Mouse (Mus musculus) lung, adult 10 weeks (tissue): ENCODE measurements around the gene Extl1. TPM values are rescaled to one million over a fixed set of nuclear protein-coding genes. Genes with fewer than 3 reads are reported as not detected.

Experiments used
- polyA plus RNA-seq: library from polyadenylated mRNA; stranded (reverse); fragments of 350-450 nt; fragmentation: Illumina TruSeq; extraction: RNeasy Lipid Tissue Mini Kit (QIAGEN cat#74804); gene quantifications from one replicate; pipeline ENCODE4 v1.2.3, GENCODE M21; 2014; ENCODE audit warnings: low read depth, low replicate concordance; ENCODE audit not compliant: insufficient read depth

Extl1 gene
- polyA plus RNA-seq = 0.71 TPM

DNA sequence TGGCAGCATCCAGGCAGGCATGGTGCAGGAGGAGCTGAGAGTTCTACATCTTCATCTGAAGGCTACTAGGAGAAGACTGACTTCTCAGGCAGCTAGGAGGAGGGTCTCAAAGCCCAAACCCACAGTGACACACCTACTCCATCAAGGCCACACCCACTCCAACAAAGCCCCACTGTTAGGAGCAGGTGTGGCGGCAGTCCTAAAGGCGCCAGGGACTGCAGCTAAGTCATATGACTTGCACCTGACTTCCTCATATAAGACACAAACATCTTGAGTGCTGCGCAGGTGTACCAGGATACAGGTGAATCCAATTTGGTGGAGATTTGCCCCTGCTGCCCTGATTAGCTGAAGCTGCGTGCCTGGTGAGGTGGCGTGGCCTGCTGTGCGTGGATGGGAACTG lies at the start of gene Extl1:
Extl1 (minus strand) TSS at position 101 of the 400 bp plus-strand sequence.

DNA sequence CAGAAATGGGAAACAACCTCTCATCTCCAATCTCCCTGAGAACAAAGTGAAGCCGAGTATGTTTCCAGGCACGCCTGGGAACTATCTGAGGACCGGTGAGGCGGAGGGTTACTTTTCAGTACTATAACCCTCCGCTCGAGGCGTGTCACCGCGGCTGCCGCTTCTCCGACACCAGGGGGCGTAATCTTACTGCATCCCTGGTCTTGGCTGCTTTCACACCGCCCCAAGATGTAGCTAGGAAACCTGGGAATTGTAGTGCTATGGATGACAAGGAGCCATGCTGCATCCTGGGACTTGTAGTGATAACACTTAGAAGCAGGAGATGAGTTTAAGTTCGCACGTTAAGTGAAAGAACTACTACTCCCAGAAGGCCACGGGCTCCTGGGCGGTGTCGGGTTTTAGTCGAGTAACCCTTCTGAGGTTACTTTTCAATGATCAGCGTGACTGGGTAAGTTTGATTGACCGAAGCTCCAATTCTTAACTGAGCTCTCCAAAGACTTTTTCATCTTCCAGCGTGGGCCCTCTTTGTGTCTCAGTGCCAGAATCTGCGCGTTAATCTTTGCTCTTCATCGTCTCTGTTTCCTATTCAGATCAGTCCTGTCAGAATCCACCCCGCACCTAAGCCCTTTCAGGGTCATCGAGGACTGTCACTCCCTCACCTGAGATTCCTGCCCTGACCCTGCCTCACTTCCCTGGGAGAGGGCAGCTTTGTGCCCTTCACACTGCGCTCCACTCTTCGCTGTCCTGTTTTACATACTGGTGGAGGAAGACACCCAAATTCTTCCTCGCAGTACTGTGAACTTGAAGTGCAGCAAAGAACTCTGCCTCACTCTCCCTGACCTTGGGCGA lies 12.6 kb upstream of the Extl1 start, which contains the start of gene Pafah2:
Pafah2 (plus strand) TSS at position 344 of the 849 bp plus-strand sequence.

DNA sequence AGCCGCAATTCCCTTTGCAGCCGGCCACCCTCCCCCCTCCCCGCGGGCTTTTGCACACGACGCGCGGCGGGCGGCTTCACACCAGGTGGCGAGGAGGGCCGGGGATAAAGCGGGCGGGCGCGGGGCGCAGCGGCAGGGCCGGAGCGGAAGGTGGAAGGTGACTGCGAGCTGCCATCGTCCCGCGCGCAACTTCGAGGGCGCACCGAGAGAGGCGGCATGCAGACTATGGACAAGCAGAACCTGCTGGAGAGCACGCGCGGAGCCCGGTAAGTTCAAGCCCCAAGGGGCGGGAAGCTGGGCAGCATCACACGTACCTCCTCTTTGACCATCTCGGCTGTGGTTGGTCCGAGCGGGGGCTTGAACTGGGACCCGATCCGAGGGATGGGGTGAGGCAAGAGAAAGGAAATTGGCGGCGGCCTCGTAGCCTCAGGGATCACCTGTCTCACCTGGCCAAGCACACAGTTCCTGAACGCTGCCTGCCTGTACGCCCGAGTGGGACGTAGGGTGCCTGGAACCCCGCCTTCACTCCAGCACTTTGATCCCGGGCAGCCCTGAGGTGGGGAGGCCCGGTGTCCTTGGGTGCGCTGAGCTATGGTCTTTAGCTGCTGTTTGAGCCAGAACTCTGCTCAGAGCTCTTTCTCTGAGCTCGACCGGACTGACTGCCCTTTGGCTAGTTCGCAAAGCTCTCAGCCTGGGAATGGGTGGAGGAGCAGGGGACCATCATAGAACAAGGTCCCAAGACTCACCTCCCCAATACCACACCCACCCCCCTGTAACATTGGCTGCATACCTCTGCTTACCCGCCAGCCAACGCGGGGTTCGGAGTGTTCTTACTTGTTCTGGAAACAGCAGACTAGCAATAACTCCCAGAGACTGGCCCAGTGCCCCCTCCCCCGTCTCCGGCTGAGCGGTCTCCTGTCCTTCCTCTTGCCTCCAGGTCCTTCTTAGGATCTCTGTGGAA lies 40.3 kb downstream of the Extl1 start, which contains the start of gene Slc30a2:
Slc30a2 (plus strand) TSS at position 111 of the 961 bp plus-strand sequence.

DNA sequence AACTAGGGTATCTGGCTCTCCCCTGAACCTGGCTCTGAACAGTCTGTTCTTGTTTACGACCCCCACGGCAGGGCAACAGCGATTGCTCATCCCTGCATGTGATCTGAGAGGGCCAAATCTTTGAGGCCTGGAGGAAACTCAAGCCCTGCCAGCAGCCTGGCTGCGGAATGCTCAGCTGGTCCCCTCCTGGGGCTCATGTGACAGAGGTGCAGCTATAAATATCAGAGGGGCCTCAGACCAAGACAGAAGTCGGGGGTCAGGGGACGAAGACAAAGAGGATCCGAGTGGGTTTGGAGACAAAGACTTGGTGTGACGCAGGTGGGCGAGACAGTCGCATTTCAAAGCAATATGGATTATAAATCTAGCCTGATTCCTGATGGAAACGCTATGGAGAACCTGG lies 68.8 kb downstream of the Extl1 start, which contains the start of gene Trim63:
Trim63 (plus strand) TSS at position 245 of the 400 bp plus-strand sequence.

Other genes starting within 250 kb of the Extl1 start
- 6.3 TPM for gene Cep85, start 196.7 kb downstream of the Extl1 start, polyA plus RNA-seq
- not detected for gene Gm7534, start 180.8 kb downstream of the Extl1 start, polyA plus RNA-seq
- gene Catsper4, start 156.5 kb downstream of the Extl1 start, polyA plus RNA-seq = not detected
- gene Cnksr1, start 145.5 kb downstream of the Extl1 start, polyA plus RNA-seq = 5.7 TPM
- not detected for gene E130218I03Rik, start 140.2 kb downstream of the Extl1 start, polyA plus RNA-seq
- gene Zfp593, start 138.3 kb downstream of the Extl1 start, polyA plus RNA-seq = 8.1 TPM
- not detected for gene Gm30191, start 136.9 kb downstream of the Extl1 start, polyA plus RNA-seq
- 19.9 TPM for gene Grrp1, start 129.7 kb downstream of the Extl1 start, polyA plus RNA-seq
- 3.1 TPM for gene Pdik1l, start 96.0 kb downstream of the Extl1 start, polyA plus RNA-seq
- 1.6 TPM for gene Trim63, start 68.7 kb downstream of the Extl1 start, polyA plus RNA-seq
- gene Slc30a2, start 40.7 kb downstream of the Extl1 start, polyA plus RNA-seq = 0.42 TPM
- 14.1 TPM for gene Pafah2, start 12.5 kb upstream of the Extl1 start, polyA plus RNA-seq
- gene Stmn1, start 84.5 kb upstream of the Extl1 start, polyA plus RNA-seq = 191 TPM
- 47.6 TPM for gene Paqr7, start 112.8 kb upstream of the Extl1 start, polyA plus RNA-seq
- gene Aunip, start 127.1 kb upstream of the Extl1 start, polyA plus RNA-seq = not detected
- 75.8 TPM for gene Mtfr1l, start 151.5 kb upstream of the Extl1 start, polyA plus RNA-seq
- gene Selenon, start 168.3 kb upstream of the Extl1 start, polyA plus RNA-seq = 18.5 TPM